In genomic region chr2:172413894-172414293, GRCm38 (mm10) we compare ENCODE assay signal across 23 mouse cellular contexts. TPM values are rescaled to one million over a fixed set of nuclear protein-coding genes. Genes with fewer than 3 reads are reported as not detected.
DNase-seq lines count a peak whose midpoint lies in the region; ATAC-seq and TF ChIP-seq lines count a peak whose summit lies in the region.
"Had no signal": no experiment of that assay in that cellular context is flagged by ENCODE, and none has a peak within 500 bp of the region (broad histone marks: within the 10 kb centered on the region; RNA-seq: fewer than 3 reads in every experiment).

No protein-coding gene starts in this region.

- 0 out of 2 replicates have a peak overlapping the region, but pooled peaks have one; percentile 4 for H3K27ac ChIP-seq in heart, embryonic 12.5 days (ENCODE audit: poor library complexity, severe bottlenecking)
- peak overlapping the region; percentile 55; the same call in 1 of the 2 replicates for H3K27ac ChIP-seq in kidney, postnatal 0 days
- H3K27ac ChIP-seq in kidney, embryonic 14.5 days (ENCODE audit: low read depth, low read length): no peak overlapping the region; the same call in 1 of the 2 replicates
- H3K27ac ChIP-seq in lung, embryonic 16.5 days (ENCODE audit: low read length): peak overlapping the region; percentile 73
- H3K27ac ChIP-seq in midbrain, embryonic 11.5 days (ENCODE audit: low read depth, low read length): no peak overlapping the region
- H3K27ac ChIP-seq in midbrain, embryonic 13.5 days: no peak overlapping the region
- H3K27ac ChIP-seq: forebrain, embryonic 13.5 days; heart, adult 2 months; hindbrain, embryonic 13.5 days; hindbrain, postnatal 0 days had no signal

- no peak overlapping the region for H3K4me2 ChIP-seq in heart, embryonic 12.5 days
- no peak overlapping the region for H3K4me2 ChIP-seq in kidney, postnatal 0 days (ENCODE audit: low read length)
- H3K4me2 ChIP-seq in kidney, embryonic 14.5 days (replicated peaks; ENCODE audit: low read depth, low read length): no peak overlapping the region
- H3K4me2 ChIP-seq in lung, embryonic 16.5 days (ENCODE audit: low read depth, low read length): no peak overlapping the region
- no peak overlapping the region for H3K4me2 ChIP-seq in midbrain, embryonic 11.5 days
- no peak overlapping the region for H3K4me2 ChIP-seq in midbrain, embryonic 13.5 days (replicated peaks)
- H3K4me2 ChIP-seq: forebrain, embryonic 13.5 days; heart, embryonic 15.5 days; hindbrain, embryonic 13.5 days had no signal

- peaks cover 19% of the 10 kb centered on the region for H3K4me1 ChIP-seq in heart, embryonic 12.5 days (replicated peaks)
- peaks cover 7% of the 10 kb centered on the region for H3K4me1 ChIP-seq in kidney, postnatal 0 days (replicated peaks; ENCODE audit: insufficient read depth, low read length)
- peaks cover 15% of the 10 kb centered on the region for H3K4me1 ChIP-seq in kidney, embryonic 14.5 days (ENCODE audit: control insufficient read depth, insufficient read depth, low read length)
- peaks cover 4% of the 10 kb centered on the region for H3K4me1 ChIP-seq in lung, embryonic 16.5 days (replicated peaks; ENCODE audit: control insufficient read depth, insufficient read depth, low read length)
- H3K4me1 ChIP-seq in midbrain, embryonic 11.5 days (ENCODE audit: control insufficient read depth, insufficient read depth, low read length): peaks cover 5% of the 10 kb centered on the region; the same call in 1 of the 2 replicates
- H3K4me1 ChIP-seq in midbrain, embryonic 13.5 days (replicated peaks): peaks cover 8% of the 10 kb centered on the region; the same call in 1 of the 2 replicates
- H3K4me1 ChIP-seq: forebrain, embryonic 13.5 days had no signal

- ATAC-seq in heart, embryonic 12.5 days (ENCODE audit: insufficient number of reproducible peaks, low FRiP score): no peak
- ATAC-seq in kidney, postnatal 0 days (replicated peaks; ENCODE audit: low FRiP score, low read depth): no peak
- ATAC-seq in kidney, embryonic 14.5 days (ENCODE audit: low FRiP score, low TSS enrichment): no peak
- ATAC-seq in lung, embryonic 16.5 days (ENCODE audit: low read depth): no peak
- no peak for ATAC-seq in midbrain, embryonic 11.5 days (ENCODE audit: low FRiP score)
- no peak for ATAC-seq in midbrain, embryonic 13.5 days
- ATAC-seq: forebrain, embryonic 13.5 days; forebrain, postnatal 0 days; hindbrain, postnatal 0 days had no signal

- no peaks in the 10 kb centered on the region for H3K36me3 ChIP-seq in heart, embryonic 12.5 days
- H3K36me3 ChIP-seq in kidney, postnatal 0 days (ENCODE audit: insufficient read depth, low read length): no peaks in the 10 kb centered on the region
- H3K36me3 ChIP-seq in kidney, embryonic 14.5 days (ENCODE audit: control insufficient read depth, insufficient read depth, low read length): no peaks in the 10 kb centered on the region
- no peaks in the 10 kb centered on the region for H3K36me3 ChIP-seq in lung, embryonic 16.5 days (ENCODE audit: control insufficient read depth, insufficient read depth, low read length)
- no peaks in the 10 kb centered on the region for H3K36me3 ChIP-seq in midbrain, embryonic 11.5 days (ENCODE audit: control insufficient read depth, insufficient read depth, low read length)
- H3K36me3 ChIP-seq in midbrain, embryonic 13.5 days: no peaks in the 10 kb centered on the region
- H3K36me3 ChIP-seq: heart, embryonic 15.5 days; hindbrain, embryonic 13.5 days had no signal

- peaks cover 5% of the 10 kb centered on the region; the same call in 1 of the 2 replicates for H3K27me3 ChIP-seq in heart, embryonic 12.5 days (replicated peaks)
- no peaks in the 10 kb centered on the region for H3K27me3 ChIP-seq in kidney, postnatal 0 days (ENCODE audit: insufficient read depth, low read length)
- no peaks in the 10 kb centered on the region for H3K27me3 ChIP-seq in kidney, embryonic 14.5 days (ENCODE audit: control insufficient read depth, insufficient read depth, low read length)
- H3K27me3 ChIP-seq in lung, embryonic 16.5 days (ENCODE audit: control insufficient read depth, insufficient read depth, low read depth, low read length): no peaks in the 10 kb centered on the region
- H3K27me3 ChIP-seq in midbrain, embryonic 11.5 days (ENCODE audit: control insufficient read depth, insufficient read depth, low read length): no peaks in the 10 kb centered on the region
- no peaks in the 10 kb centered on the region for H3K27me3 ChIP-seq in midbrain, embryonic 13.5 days
- H3K27me3 ChIP-seq: forebrain, embryonic 13.5 days; heart, embryonic 15.5 days; hindbrain, embryonic 13.5 days had no signal

- intact Hi-C loops in heart, postnatal 25 days (cut with DNase I): no loop called here

- H3K9ac ChIP-seq in heart, embryonic 12.5 days: no peak overlapping the region
- H3K9ac ChIP-seq in kidney, postnatal 0 days (ENCODE audit: low read depth, low read length): no peak overlapping the region
- H3K9ac ChIP-seq in kidney, embryonic 14.5 days (ENCODE audit: low read depth, low read length): no peak overlapping the region
- H3K9ac ChIP-seq in lung, embryonic 16.5 days (ENCODE audit: low read length): no peak overlapping the region
- no peak overlapping the region for H3K9ac ChIP-seq in midbrain, embryonic 11.5 days (ENCODE audit: low read length)
- no peak overlapping the region for H3K9ac ChIP-seq in midbrain, embryonic 13.5 days (replicated peaks)
- H3K9ac ChIP-seq: forebrain, embryonic 13.5 days; forebrain, postnatal 0 days; heart, embryonic 15.5 days; hindbrain, embryonic 13.5 days had no signal

- 51% methylated on average over 5 of the region's 5 CpGs for WGBS in heart, embryonic 12.5 days
- WGBS in kidney, postnatal 0 days: 61% methylated on average over 5 of the region's 5 CpGs
- 61% methylated on average over 5 of the region's 5 CpGs for WGBS in kidney, embryonic 14.5 days
- 42% methylated on average over 5 of the region's 5 CpGs for WGBS in lung, embryonic 16.5 days
- 47% methylated on average over 5 of the region's 5 CpGs for WGBS in midbrain, embryonic 11.5 days
- WGBS in midbrain, embryonic 13.5 days: 47% methylated on average over 5 of the region's 5 CpGs

- no peak for TF ChIP-seq CTCF in kidney, postnatal 0 days (IDR thresholded peaks at IDR 0.05; ENCODE audit: low read depth)

- H3K9me3 ChIP-seq in heart, embryonic 12.5 days (replicated peaks): no peaks in the 10 kb centered on the region
- no peaks in the 10 kb centered on the region for H3K9me3 ChIP-seq in kidney, postnatal 0 days (replicated peaks; ENCODE audit: low read length)
- no peaks in the 10 kb centered on the region for H3K9me3 ChIP-seq in kidney, embryonic 14.5 days (ENCODE audit: control insufficient read depth, low read length)
- H3K9me3 ChIP-seq in lung, embryonic 16.5 days (ENCODE audit: control insufficient read depth, low read length): no peaks in the 10 kb centered on the region
- no peaks in the 10 kb centered on the region for H3K9me3 ChIP-seq in midbrain, embryonic 11.5 days (ENCODE audit: control insufficient read depth, low read length)
- H3K9me3 ChIP-seq in midbrain, embryonic 13.5 days: no peaks in the 10 kb centered on the region
- H3K9me3 ChIP-seq: forebrain, embryonic 13.5 days; heart, embryonic 15.5 days; hindbrain, embryonic 13.5 days had no signal

- no peak for DNase-seq in heart, postnatal 25 days (ENCODE audit: low spot score)
- no peak for DNase-seq in kidney, postnatal 0 days (ENCODE audit: low spot score)
- DNase-seq in lung, postnatal 25 days (ENCODE audit: low spot score): no peak
- DNase-seq in midbrain, embryonic 11.5 days (ENCODE audit: low spot score, missing footprints): peak; percentile 74
- DNase-seq: adrenal gland, adult 2 months; adrenal gland, postnatal 25 days; cerebellum, adult 18-20 months; cerebellum, adult 9-11 months; cerebellum, postnatal 36 days; forebrain, postnatal 0 days; gastrocnemius, postnatal 14 days; heart, adult 2 months; heart, postnatal 14 days had no signal

- H3K4me3 ChIP-seq in heart, embryonic 12.5 days: no peak overlapping the region
- no peak overlapping the region for H3K4me3 ChIP-seq in kidney, postnatal 0 days (replicated peaks; ENCODE audit: low read depth, low read length)
- no peak overlapping the region for H3K4me3 ChIP-seq in kidney, embryonic 14.5 days (ENCODE audit: low read length)
- H3K4me3 ChIP-seq in lung, embryonic 16.5 days (ENCODE audit: low read length): no peak overlapping the region
- no peak overlapping the region for H3K4me3 ChIP-seq in midbrain, embryonic 11.5 days (ENCODE audit: low read depth, low read length)
- H3K4me3 ChIP-seq in midbrain, embryonic 13.5 days (replicated peaks): no peak overlapping the region
- H3K4me3 ChIP-seq: forebrain, embryonic 13.5 days; heart, adult 2 months; heart, embryonic 15.5 days; hindbrain, embryonic 13.5 days had no signal

RNA-seq across cellular contexts. Expression of gene Cass4, which starts 20.3 kb away (rescaled TPM):
- 0.28 and 0.36 TPM in 2 replicates for polyA plus RNA-seq in heart, embryonic 12.5 days (2016; fragmentation: Nextera tagmentation; extraction: Ambion mirVana)
- under 1 TPM; 0.45 to 0.47 TPM for total RNA-seq in heart, postnatal 25 days (2021)
- polyA plus RNA-seq in kidney, postnatal 0 days (2015; fragmentation: Nextera tagmentation; extraction: Ambion mirVana): 0.13 and 0.14 TPM in 2 replicates
- 0.19 and 0.57 TPM in 2 replicates for polyA plus RNA-seq in kidney, embryonic 14.5 days (2014; fragmentation: Nextera tagmentation; extraction: Ambion mirVana)
- polyA plus RNA-seq in lung, embryonic 16.5 days (2015; fragmentation: Nextera tagmentation; extraction: Ambion mirVana): 9.0 and 11.8 TPM in 2 replicates
- polyA plus RNA-seq in midbrain, embryonic 11.5 days (2014; fragmentation: Nextera tagmentation; extraction: Ambion mirVana): 0.31 TPM in 1 of 2 replicates, not detected in the other
- 0.10 and 0.12 TPM in 2 replicates for polyA plus RNA-seq in midbrain, embryonic 13.5 days (2015; fragmentation: Nextera tagmentation; extraction: Ambion mirVana)
- total RNA-seq: adrenal gland, postnatal 25 days had no signal
- polyA plus RNA-seq: forebrain, embryonic 13.5 days had no signal

RNA-seq across cellular contexts. Expression of gene Rtf2, which starts 26.5 kb away (rescaled TPM):
- 46.5 and 49.3 TPM in 2 replicates for polyA plus RNA-seq in heart, embryonic 12.5 days (2016; fragmentation: Nextera tagmentation; extraction: Ambion mirVana)
- 10 to 100 TPM; 28.0 to 28.5 TPM for total RNA-seq in heart, postnatal 25 days (2021)
- polyA plus RNA-seq in kidney, postnatal 0 days (2015; fragmentation: Nextera tagmentation; extraction: Ambion mirVana): 73.2 and 83.9 TPM in 2 replicates
- 64.0 and 74.4 TPM in 2 replicates for polyA plus RNA-seq in kidney, embryonic 14.5 days (2014; fragmentation: Nextera tagmentation; extraction: Ambion mirVana)
- 75.8 and 80.0 TPM in 2 replicates for polyA plus RNA-seq in lung, embryonic 16.5 days (2015; fragmentation: Nextera tagmentation; extraction: Ambion mirVana)
- 86.8 and 94.7 TPM in 2 replicates for polyA plus RNA-seq in midbrain, embryonic 11.5 days (2014; fragmentation: Nextera tagmentation; extraction: Ambion mirVana)
- 94.2 and 96.8 TPM in 2 replicates for polyA plus RNA-seq in midbrain, embryonic 13.5 days (2015; fragmentation: Nextera tagmentation; extraction: Ambion mirVana)

RNA-seq across cellular contexts. Expression of gene Cstf1, which starts 43.4 kb away (rescaled TPM):
- polyA plus RNA-seq in heart, embryonic 12.5 days (2016; fragmentation: Nextera tagmentation; extraction: Ambion mirVana): 34.6 and 35.2 TPM in 2 replicates
- 10 to 100 TPM; 15.7 to 16.8 TPM for total RNA-seq in heart, postnatal 25 days (2021)
- 32.4 and 34.6 TPM in 2 replicates for polyA plus RNA-seq in kidney, postnatal 0 days (2015; fragmentation: Nextera tagmentation; extraction: Ambion mirVana)
- polyA plus RNA-seq in kidney, embryonic 14.5 days (2014; fragmentation: Nextera tagmentation; extraction: Ambion mirVana): 35.1 and 49.5 TPM in 2 replicates
- polyA plus RNA-seq in lung, embryonic 16.5 days (2015; fragmentation: Nextera tagmentation; extraction: Ambion mirVana): 34.7 and 37.5 TPM in 2 replicates
- 48.0 and 50.2 TPM in 2 replicates for polyA plus RNA-seq in midbrain, embryonic 11.5 days (2014; fragmentation: Nextera tagmentation; extraction: Ambion mirVana)
- polyA plus RNA-seq in midbrain, embryonic 13.5 days (2015; fragmentation: Nextera tagmentation; extraction: Ambion mirVana): 30.5 and 31.6 TPM in 2 replicates

RNA-seq across cellular contexts. Expression of gene Aurka, which starts 43.6 kb away (rescaled TPM):
- polyA plus RNA-seq in heart, embryonic 12.5 days (2016; fragmentation: Nextera tagmentation; extraction: Ambion mirVana): 102 and 106 TPM in 2 replicates
- under 1 TPM; 0.83 to 0.89 TPM for total RNA-seq in heart, postnatal 25 days (2021)
- 40.0 and 46.3 TPM in 2 replicates for polyA plus RNA-seq in kidney, postnatal 0 days (2015; fragmentation: Nextera tagmentation; extraction: Ambion mirVana)
- 126 and 136 TPM in 2 replicates for polyA plus RNA-seq in kidney, embryonic 14.5 days (2014; fragmentation: Nextera tagmentation; extraction: Ambion mirVana)
- polyA plus RNA-seq in lung, embryonic 16.5 days (2015; fragmentation: Nextera tagmentation; extraction: Ambion mirVana): 124 and 131 TPM in 2 replicates
- 163 and 169 TPM in 2 replicates for polyA plus RNA-seq in midbrain, embryonic 11.5 days (2014; fragmentation: Nextera tagmentation; extraction: Ambion mirVana)
- polyA plus RNA-seq in midbrain, embryonic 13.5 days (2015; fragmentation: Nextera tagmentation; extraction: Ambion mirVana): 42.1 and 43.3 TPM in 2 replicates

RNA-seq across cellular contexts. Expression of gene Gcnt7, which starts 44.5 kb away (rescaled TPM):
- 1.1 and 1.4 TPM in 2 replicates for polyA plus RNA-seq in heart, embryonic 12.5 days (2016; fragmentation: Nextera tagmentation; extraction: Ambion mirVana)
- not detected for total RNA-seq in heart, postnatal 25 days (2021)
- 0.50 and 0.51 TPM in 2 replicates for polyA plus RNA-seq in kidney, postnatal 0 days (2015; fragmentation: Nextera tagmentation; extraction: Ambion mirVana)
- 0.77 and 1.0 TPM in 2 replicates for polyA plus RNA-seq in kidney, embryonic 14.5 days (2014; fragmentation: Nextera tagmentation; extraction: Ambion mirVana)
- polyA plus RNA-seq in lung, embryonic 16.5 days (2015; fragmentation: Nextera tagmentation; extraction: Ambion mirVana): 1.9 and 2.0 TPM in 2 replicates
- 0.84 and 0.86 TPM in 2 replicates for polyA plus RNA-seq in midbrain, embryonic 11.5 days (2014; fragmentation: Nextera tagmentation; extraction: Ambion mirVana)
- polyA plus RNA-seq in midbrain, embryonic 13.5 days (2015; fragmentation: Nextera tagmentation; extraction: Ambion mirVana): 1.7 and 2.3 TPM in 2 replicates
- total RNA-seq: adrenal gland, adult 2 months; adrenal gland, postnatal 25 days; forebrain, postnatal 0 days; gastrocnemius, adult 18-20 months; gastrocnemius, postnatal 14 days; heart, adult 2 months; heart, postnatal 14 days; hindbrain, postnatal 0 days had no signal
- polyA plus RNA-seq: adrenal gland, adult 2 months; gonadal fat pad, adult 2 months; heart, adult 2 months had no signal

Comparison
In these comparisons a context has a peak if more than half of its experiments do, and no peak if none do; other contexts are left out.
1. H3K27ac ChIP-seq: peak in heart, embryonic 12.5 days (single experiment), kidney, postnatal 0 days (single experiment) and lung, embryonic 16.5 days (single experiment); none in kidney, embryonic 14.5 days (single experiment), midbrain, embryonic 11.5 days (single experiment) and midbrain, embryonic 13.5 days (single experiment).